Mouse (Mus musculus) kidney, adult 2 months (tissue): ENCODE results near the gene Dyx1c1.

Experiments used
- CTCF ChIP-seq: fragments of 200-500 bp; conservative IDR thresholded peaks from 2 replicates; pipeline ENCODE4 v1.5.1; 2011; ENCODE audit warnings: low read depth, mild to moderate bottlenecking, control low read depth, low read length, moderate library complexity, mixed read lengths; ENCODE audit not compliant: insufficient read depth, insufficient read length
- POLR2A ChIP-seq: fragments of 200-500 bp; IDR thresholded peaks from one replicate; pipeline ENCODE4 v1.6.1; 2011; ENCODE audit warnings: low read depth, low read length, control low read depth

- TF ChIP-seq CTCF (no peak), POLR2A (no peak)
These were observed 2.8 kb downstream of the Dyx1c1 start for GRCm38 (mm10) chr9:72961346-72961745.
